Mouse (Mus musculus) CH12.LX (cell line): ENCODE measurements around the gene Atxn7l1.

Experiments used
- CTCF ChIP-seq, 2 experiments: IDR thresholded peaks in 1 of 2; conservative IDR thresholded peaks in 1 of 2; 2 replicates each; pipeline ENCODE4 v1.5.1; 2011 to 2012; ENCODE audit warnings: low read depth in 2 of 2, low read length in 2 of 2, improper control_type of control experiment in 1 of 2, inconsistent platforms in 1 of 2, mild to moderate bottlenecking in 1 of 2, moderate library complexity in 1 of 2
- EP300 ChIP-seq: IDR thresholded peaks from 2 replicates; pipeline ENCODE4 v1.6.1; 2011; ENCODE audit warnings: low read length, improper control_type of control experiment
- HCFC1 ChIP-seq: IDR thresholded peaks from 2 replicates; pipeline ENCODE4 v1.6.1; 2012; ENCODE audit warnings: low read depth, mild to moderate bottlenecking, inconsistent platforms, low read length, improper control_type of control experiment
- MAZ ChIP-seq: IDR thresholded peaks from 2 replicates; pipeline ENCODE4 v1.6.1; 2012; ENCODE audit warnings: low read depth, mild to moderate bottlenecking, inconsistent platforms, low read length, improper control_type of control experiment, moderate library complexity
- POLR2A ChIP-seq: IDR thresholded peaks from 2 replicates; pipeline ENCODE4 v1.6.1; 2011; ENCODE audit warnings: low read depth, mild to moderate bottlenecking, improper control_type of control experiment, low read length
- SIN3A ChIP-seq: IDR thresholded peaks from 2 replicates; pipeline ENCODE4 v1.6.1; 2012; ENCODE audit warnings: low read length, improper control_type of control experiment, inconsistent platforms
- UBTF ChIP-seq: IDR thresholded peaks from 2 replicates; pipeline ENCODE4 v1.6.1; 2012; ENCODE audit warnings: low read depth, mild to moderate bottlenecking, inconsistent platforms, low read length, improper control_type of control experiment, moderate library complexity
- USF1 ChIP-seq: IDR thresholded peaks from 2 replicates; pipeline ENCODE4 v1.6.1; 2014; ENCODE audit warnings: low read depth, mild to moderate bottlenecking, inconsistent platforms, low read length, improper control_type of control experiment
- ZKSCAN1 ChIP-seq: IDR thresholded peaks from 2 replicates; pipeline ENCODE4 v1.6.1; 2012; ENCODE audit warnings: low read depth, inconsistent platforms, low read length, improper control_type of control experiment, borderline replicate concordance

DNA sequence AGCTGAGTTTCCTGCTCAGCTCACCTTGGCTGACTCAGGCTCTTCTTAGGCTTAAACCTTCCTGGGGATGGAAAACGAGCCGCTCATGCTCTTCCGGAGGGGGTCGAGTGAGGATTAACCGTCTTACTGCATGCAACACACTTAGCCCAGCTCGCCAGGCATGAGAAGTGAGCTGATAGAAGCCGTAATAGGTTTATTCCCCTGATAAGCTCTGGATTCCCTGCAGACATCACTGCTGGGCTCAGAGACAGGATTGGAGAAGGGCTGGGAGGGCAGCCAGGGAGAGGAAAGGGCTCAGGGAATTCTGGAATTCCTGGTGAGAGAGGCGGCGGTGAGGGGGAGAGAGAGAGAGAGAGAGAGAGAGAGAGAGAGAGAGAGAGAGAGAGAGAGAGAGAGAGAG is 105.7 kb downstream of the Atxn7l1 start:
- TF ChIP-seq EP300 (no peak), ZKSCAN1 (no peak), POLR2A (no peak), HCFC1 (no peak), USF1 (no peak), UBTF (no peak), MAZ (no peak), CTCF (conservative IDR thresholded peaks at IDR 0.05 in 1 of 2, IDR thresholded peaks at IDR 0.05 in 1 of 2; ENCODE audit: low read depth in 2 of 2, low read length in 2 of 2) (no peak), SIN3A (no peak)
